Mouse (Mus musculus): ENCODE measurements around the gene Nek7.

Nek7 gene

DNA sequence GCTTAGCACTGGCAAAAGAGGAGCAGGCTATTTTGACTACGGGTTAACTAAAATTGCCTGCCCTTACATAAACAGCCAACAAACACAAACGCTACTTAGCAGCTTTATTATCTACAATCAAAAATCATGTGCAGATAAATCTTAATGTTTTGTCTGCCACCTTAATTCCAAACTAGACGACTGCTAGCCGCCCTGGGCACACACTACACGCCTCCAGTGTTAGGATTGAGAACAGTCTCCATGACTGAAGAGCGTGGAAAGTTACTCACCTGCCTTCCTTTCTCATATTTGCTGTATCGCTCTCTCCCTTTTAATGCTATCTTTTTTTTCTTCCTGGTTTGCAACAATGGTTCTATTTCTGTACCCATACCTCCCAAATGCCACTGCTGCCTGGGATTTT lies 12.1 kb downstream of the Nek7 start:
- no peak for DNase-seq

DNA sequence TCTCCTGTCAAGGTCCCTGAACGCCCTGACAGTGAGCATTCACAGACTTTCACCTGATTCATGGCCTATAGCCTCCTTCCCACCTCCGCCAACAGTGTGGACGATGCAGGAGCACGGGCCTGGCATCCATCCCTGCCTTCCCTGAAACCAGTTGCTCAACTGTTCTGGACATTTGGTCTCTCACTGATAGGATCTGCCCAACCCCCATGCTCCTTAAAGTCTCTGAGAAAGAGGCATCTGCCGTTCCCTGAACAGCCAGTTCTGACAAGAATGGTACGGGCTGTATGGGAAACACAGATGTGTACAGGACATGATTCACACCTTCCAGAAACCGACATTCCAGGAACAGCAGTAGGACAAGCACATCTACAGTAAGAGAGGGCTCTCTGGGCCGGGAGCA lies 13.2 kb downstream of the Nek7 start:
- DNase-seq: no peak

- DNase-seq: no peak
Observed at GRCm38 (mm10) chr1:138604736-138605135, 15.2 kb downstream of the Nek7 start.

GRCm38 (mm10) chr1:138603974-138604373 lies 16.0 kb downstream of the Nek7 start:
- DNase-seq: peak; percentile 33

GRCm38 (mm10) chr1:138598087-138598486 lies 21.9 kb downstream of the Nek7 start:
- DNase-seq: no peak

DNA sequence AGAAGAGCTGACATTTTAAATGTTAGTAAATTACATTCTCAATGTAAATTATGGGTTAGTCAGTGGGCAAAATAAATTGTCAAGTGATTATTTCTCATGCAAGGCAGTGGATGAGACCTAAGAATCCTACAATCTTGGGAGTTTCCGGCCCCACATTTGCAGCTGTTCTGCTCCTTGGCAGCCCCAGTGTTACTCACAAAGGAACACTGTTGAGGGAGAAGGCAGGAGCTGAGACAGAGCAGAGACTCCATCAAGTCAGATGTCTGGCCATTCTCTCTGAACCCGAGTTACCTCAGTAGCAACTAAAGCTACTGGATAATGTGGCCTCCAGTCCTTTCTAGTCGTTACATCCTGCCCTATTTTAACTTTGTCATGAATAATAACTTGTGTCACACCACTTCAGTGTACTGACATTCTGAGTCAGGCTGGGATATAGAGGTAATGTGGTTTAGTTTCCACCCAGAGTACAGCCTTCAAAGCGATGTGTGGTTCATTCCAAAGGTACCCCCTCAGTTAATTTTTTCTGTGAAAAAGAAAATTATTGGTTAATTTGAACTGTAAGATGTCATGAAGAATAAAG lies 23.7 kb downstream of the Nek7 start:
- no peak for DNase-seq

GRCm38 (mm10) chr1:138594910-138595309 lies 25.0 kb downstream of the Nek7 start:
- no peak for DNase-seq

DNA sequence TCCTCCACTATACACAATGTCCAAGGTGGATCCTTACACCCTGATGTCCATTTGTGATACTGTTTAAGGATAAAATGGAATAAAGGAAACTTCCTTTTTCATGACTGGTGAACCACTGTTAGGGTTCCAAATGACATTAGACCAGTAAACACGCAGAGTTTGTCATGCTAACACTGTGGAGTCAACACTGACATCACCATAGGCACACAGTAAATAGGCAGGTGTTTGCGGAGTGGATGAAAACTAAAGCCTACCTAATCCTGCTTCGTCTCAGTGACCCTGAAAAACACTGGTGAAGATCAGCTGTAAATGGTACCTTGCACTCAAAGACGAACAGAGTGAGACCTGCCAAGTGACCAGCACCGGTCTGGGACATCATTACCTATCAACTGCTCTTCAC lies 26.0 kb downstream of the Nek7 start:
- DNase-seq: no peak

GRCm38 (mm10) chr1:138592466-138592865 lies 27.5 kb downstream of the Nek7 start:
- DNase-seq: no peak

DNA sequence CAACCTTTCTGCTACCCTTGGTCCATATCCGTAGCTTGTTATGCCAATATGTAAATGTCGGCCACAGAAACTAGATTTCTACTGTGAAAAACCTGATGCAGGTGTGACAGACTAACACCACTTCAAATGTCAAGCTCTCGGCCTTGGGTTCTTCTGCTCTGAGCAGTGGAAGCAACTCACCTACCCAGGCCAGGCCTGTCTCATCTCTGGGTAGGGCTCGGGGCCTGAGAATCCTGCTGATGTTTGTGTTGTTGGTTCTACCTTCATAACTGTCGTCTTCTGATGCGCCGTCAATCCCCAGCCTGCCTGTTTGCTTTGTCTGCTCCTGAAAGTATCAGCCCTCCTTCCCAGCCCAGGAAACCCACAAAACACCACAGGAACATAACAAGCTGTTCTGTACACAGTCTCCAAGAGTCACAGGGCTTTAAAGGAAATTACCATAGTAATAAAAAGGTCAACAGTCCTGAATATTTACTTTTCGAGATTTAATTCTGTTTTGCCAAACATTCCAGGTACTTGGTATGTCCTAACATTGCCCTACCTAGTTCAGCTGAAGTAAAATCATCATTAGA lies 29.4 kb downstream of the Nek7 start:
- no peak for DNase-seq

DNA sequence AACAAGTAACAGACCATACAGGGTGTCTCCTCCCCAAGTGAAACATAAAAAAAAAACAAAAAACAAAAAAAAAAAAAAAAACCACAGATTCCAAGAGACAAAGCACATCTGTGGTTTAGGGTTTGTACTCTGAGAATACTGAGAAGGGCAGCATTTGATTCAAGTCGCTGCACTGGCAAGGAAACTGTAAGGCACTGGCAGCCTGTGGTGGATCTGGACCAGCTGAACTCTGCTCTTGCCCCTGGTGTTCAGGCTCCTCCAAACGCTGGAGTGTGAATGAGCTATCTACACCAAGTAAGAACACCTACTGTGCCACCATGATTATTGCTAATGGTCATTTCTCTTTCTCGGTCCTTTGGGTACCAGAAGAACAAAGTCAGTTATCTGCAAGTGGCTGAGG lies 30.8 kb downstream of the Nek7 start:
- peak; percentile 19 for DNase-seq

- no peak for DNase-seq
Observed at GRCm38 (mm10) chr1:138587812-138588211, 32.1 kb downstream of the Nek7 start.

DNA sequence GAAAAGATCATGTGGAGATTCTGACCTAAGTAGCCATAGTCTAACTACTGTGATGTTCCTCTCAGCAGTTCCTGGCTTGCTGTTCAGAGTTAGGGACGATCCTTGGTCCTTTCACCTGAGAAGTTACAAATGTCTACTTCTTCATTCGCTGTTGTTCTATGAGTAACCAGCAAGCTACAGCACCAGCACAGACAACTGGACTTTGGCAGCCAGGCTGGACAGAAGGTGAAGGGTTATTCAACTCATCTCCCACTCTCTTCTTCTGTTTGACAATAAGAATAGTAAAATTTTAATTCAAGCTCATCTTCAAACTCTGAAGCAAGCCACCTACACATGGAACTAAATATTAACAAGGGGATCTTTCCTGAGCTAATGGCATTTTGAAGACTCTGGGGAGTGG lies 33.0 kb downstream of the Nek7 start:
- DNase-seq: peak; percentile 36

- DNase-seq: no peak
Observed at GRCm38 (mm10) chr1:138584423-138585013, 35.4 kb downstream of the Nek7 start.

DNA sequence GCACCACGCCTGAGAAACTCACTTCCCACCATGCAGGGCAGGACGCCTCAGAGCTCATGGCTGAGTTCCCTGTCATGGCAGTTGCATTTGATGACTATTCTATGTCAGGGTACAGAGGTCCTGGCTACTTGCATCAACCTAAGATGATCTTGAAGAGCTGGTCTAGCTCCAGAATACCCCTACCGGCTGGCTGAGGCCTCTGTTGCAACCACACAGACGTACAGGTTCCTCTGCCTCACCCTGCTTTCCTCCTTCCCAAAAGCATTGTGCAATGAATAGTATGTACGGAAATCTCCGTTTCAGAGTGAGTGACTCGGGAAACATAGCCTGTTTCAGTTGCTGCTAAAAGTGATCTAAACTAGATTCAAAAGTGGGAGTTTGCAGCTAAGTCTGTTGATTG lies 37.7 kb downstream of the Nek7 start:
- no peak for DNase-seq

GRCm38 (mm10) chr1:138579822-138580492 lies 40.0 kb downstream of the Nek7 start:
- no peak for DNase-seq

DNA sequence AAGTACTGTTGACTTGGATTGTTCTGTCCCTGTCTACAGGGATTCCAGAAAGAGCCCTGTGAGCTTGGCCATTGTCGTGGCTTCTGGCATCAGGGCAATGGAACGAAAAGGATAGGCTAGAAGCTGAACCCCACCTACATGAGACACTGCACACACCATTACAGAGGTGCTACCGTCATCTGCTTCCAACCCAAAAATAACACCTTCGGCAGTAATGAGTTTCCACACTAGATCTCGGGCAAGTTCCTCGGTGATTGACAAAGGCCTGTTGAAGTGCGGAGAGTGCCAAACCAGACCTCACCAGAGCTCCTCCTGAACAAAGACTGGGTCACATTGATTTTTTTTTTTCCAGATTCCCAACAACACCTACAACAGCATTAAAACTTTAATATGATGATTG lies 40.7 kb downstream of the Nek7 start:
- no peak for DNase-seq

DNA sequence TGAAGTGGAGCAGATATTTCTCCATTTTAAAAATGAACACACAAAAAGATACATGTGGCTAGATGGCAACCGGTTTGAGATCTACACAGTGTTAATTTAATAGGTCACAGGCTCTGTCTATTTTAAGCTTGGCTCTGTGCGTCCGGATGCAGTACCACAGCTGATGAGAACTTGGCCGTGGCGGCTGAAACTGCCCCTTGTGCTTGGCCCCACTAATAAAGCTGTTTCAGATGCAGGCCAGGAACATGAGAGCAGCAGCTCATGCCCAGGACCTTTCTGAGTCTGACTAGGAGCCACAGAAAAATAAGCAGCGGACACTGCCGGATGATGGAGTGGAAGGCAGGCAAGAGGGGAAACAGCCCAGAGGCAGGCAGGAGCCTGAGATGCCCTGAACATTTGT lies 43.1 kb downstream of the Nek7 start:
- DNase-seq: no peak

DNA sequence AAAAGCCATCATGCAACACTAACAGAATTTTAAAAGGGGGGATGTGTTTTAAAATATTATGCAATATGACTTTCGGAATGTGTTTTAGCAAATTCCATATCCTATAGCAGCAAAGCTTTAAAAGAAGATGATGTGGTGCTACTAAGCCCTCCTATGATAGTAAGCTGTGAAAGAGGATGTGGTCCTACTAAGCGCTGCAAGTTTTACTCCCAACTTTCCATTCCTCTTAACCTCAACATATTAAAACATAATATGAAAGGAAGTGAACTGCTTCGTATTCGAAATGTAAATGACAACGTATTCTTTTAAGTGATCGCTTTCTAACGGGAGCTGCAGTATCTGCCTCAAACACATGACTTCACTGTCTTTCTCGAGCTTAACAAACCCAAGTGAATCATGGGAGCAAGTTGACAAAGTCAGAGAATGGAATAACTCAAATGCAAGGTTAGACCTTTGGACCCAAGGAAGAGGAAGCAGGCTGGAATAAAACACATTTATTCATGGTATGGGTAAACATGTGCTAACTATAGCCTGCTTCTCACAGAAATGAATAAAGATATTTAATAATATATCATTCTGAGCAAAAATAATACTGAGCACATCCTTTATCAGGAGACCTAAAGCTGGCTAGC lies 43.8 kb downstream of the Nek7 start:
- DNase-seq: no peak

GRCm38 (mm10) chr1:138575629-138576028 lies 44.3 kb downstream of the Nek7 start:
- DNase-seq: no peak

DNA sequence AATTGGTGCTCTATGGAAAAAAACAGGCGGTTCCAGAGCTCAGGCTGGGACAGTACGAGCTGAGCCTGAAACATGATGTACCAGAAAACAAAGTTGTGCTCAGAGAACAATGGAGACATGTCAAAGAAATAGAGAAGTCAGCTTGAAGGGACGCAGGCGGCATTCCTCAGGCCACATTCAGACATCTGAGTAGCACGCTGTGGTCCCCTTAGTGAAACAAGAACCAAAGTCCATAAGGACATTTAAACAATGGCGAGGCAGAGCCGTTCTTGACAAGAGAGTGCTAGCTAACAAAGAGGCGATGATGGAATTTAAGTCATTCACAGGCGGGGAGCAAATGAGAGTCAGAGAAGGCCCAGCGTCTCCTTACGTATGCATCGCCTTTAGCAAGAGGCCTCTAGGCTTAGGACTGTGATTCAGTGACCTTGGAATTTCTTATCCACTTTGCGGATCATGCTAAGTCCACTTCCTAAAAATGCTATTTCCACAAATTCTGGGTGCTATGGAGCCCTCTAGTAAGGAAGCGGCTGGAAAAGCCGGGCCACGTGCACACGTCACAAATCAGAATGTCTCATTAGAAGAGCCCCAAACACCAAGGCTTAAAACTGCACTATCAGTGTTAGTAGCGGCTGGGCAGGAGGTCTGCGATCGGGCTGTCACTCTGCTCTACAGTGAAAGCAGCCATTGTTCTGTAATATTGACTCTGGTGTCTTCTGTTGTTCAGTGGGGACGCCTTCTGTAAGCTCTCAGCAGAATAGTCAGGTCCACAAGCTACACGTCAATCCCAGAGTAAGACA lies 48.2 kb downstream of the Nek7 start:
- no peak for DNase-seq

- no peak for DNase-seq
Observed at GRCm38 (mm10) chr1:138571038-138571441, 48.9 kb downstream of the Nek7 start.

Measured in kidney, adult 11 months (tissue).